Mouse (Mus musculus) erythroblast, adult 5-6 weeks (primary cell): ENCODE measurements around the gene Medag. TPM values are rescaled to one million over a fixed set of nuclear protein-coding genes. Genes with fewer than 3 reads are reported as not detected.

Source experiments
- ATAC-seq: replicated peaks from 2 replicates; pipeline ENCODE4 v1.8.0; 2016; ENCODE audit warnings: moderate number of reproducible peaks, mild to moderate bottlenecking, moderate TSS enrichment, inconsistent platforms; ENCODE audit not compliant: poor library complexity, low FRiP score, severe bottlenecking
- total RNA-seq, 2 experiments: library from RNA; stranded (forward) in 1 of 2; stranded (reverse) in 1 of 2; fragments of 150-400 nt in 1 of 2; fragments of 200-764, 138-1000 nt in 1 of 2; gene quantifications; 2 replicates each; pipeline versions ENCODE4 v1.2.3 to v1.2.4; 2015 to 2017; ENCODE audit warnings: low replicate concordance in 2 of 2

The Medag gene
- total RNA-seq, 2 experiments from 2014 or later = not detected

DNA sequence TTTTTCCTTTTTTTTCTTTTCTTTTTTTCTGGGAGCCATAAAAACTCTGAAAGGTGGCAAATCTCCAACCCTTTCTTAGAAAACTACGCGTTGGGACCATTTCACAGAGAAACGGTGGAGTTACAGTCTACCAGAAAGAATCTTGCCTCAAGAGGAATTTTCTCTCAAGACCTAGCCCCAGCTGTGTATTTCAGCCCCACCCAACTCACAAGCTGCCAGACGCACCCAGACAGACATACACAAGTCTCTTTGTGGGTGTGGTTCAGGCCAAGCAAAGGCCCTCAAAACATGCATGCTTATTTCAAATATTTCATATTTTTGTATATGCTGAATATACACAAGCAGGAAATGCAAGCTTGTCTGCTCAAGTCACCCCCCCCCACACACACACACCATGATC, 29.6 kb upstream of the Medag start:
- ATAC-seq = no peak

- no peak for ATAC-seq
Measured at GRCm38 (mm10) chr5:149382601-149383000, 28.9 kb upstream of the Medag start.

DNA sequence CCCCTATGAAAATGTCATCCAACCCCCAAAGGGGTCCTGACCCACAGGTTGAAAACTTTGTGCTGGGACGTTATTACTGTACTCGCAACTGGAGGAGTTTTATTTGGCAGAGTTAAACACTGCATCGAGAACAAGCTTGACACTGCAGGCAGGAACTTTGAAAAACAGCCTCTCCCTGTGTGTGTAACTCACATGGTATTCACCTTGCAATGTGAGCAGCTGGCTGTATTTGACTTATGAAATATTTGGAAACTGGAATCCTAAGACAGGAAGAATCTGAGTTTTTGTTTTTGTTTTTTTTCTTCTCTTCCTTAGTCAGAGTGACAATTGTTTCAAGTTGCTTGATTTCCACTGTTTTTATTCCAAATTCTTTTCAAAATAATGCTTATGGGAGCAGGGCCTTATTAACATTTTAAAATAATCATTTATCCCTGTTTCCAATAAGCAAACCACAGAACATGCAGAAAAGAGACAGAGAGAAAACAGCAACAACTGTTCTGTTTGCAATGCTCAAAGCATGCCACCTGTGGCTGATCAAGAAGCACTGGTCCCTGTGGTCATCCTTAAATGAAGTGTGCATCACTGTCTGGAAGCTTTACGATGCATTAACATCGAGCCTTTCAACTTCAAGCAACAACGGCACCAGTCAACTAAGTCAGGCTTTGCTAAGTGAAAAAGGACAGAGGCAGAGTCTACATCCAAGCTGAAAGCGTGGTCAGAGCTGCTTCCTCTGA, 26.2 kb upstream of the Medag start:
- ATAC-seq = no peak

GRCm38 (mm10) chr5:149386294-149386850, 25.2 kb upstream of the Medag start:
- ATAC-seq = no peak

DNA sequence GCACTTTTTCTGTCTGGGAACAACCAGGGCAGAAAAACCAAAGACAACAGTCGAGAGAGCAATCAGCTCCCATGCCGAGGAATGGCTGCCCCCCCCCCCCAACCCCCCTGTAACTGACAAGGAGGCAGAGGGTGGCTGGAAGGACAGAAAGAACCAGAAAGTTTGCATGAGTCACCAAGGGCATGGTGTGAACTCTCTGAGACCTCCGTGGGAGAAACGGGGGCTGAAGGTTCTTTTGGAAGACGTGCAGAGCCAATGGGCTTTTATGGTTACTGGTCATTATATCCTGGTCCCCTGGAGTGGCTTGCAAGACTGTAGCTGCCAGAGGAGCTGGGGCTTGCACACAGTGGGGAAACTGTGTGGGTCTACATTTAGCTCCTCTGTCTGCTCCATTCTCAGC, 22.6 kb upstream of the Medag start:
- no peak for ATAC-seq

DNA sequence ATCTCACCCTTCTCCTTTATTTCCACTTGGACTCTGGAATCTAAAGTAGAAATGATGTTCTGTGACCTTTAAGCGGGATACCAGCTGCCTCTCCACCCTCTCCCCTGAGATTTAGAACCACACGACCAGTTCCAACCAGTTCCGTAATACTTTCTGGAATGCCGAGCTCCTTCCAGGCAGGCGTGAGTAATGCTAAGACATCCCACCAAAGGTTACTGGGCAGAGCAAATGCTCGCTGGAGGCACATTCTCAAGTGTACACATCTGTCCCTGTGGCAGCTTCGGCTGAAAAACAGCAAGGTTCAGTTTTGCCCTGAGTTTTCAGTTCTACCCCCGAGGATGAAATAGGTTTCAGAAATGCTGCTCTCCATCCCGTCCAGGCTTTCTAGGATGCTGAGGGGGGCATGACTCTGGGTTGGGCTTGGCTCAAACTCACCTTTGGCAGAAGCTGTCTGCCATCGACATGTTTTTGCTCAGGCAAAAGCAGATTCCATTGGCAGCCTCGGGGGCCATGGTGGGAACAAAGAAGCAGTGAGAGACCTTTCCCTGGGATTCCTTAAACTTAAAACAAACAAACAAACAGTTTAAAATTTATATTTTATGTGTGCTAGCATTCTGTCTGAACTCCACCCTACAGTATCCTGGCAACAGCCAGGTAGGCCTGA, 21.9 kb upstream of the Medag start:
- ATAC-seq = no peak

DNA sequence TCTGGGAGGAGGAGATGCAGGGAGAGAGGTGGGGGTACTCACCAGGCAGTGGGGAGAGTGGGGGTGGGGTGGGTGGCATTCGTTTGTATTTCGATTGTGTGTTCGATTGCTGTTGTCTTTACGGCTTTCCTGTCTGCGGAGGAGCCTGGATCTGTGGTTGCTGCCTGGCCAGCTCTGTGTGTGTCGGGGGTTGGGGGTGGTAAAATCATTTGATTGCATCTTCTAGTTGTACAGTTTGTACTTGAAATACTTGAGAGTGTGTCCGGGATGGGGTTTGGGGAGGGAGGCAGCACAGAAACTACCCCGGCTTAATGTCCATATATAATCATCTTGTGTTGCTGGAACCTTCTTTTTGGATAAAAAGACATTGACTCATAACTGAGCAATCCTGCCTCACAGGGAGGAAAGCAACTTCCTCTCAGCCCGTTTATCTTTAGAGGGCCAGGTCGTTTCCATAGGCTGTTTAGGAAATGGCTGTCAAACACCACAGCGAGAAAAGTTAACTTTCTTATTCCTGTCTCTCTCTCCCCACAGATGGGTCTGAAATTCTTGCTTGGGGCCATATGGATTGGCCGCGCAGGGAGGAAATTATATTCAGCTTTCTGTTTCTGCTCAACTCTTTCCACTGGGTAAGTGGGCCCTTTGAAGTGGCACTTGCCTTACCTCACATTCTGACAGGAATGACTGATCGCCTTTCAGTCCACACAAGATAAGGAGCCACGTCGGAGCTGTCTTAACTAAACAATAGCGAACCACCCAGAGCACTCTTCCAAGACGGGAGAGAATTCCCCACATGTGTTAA, 19.8 kb upstream of the Medag start:
- no peak for ATAC-seq

- ATAC-seq = no peak
Measured at GRCm38 (mm10) chr5:149392420-149392988, 19.0 kb upstream of the Medag start.

DNA sequence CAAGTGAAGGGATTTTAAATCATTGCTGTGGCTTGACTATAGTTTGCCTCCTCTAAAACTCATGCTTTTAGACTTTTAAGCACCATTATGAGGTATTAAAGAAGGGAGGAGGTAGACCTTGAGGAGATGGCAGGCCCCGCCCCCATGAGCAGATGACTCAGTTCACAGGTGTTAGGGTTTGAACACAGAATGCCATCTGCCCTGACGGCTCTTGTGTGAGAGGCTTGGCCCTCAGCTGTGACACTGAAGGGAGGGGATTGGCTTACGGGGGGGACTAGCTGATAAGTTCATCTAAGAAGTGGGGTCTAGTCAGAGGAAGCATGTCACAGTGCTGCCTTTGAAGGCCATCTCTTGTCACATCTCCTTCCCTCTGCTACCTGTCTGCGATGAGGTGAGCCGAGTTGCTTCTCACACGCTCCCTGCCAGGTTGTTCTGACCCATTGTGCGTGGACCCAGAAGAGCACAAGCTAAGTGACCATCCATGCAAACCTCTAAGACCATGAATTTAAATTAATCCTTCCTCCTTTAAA, 10.0 kb upstream of the Medag start:
- ATAC-seq = no peak

DNA sequence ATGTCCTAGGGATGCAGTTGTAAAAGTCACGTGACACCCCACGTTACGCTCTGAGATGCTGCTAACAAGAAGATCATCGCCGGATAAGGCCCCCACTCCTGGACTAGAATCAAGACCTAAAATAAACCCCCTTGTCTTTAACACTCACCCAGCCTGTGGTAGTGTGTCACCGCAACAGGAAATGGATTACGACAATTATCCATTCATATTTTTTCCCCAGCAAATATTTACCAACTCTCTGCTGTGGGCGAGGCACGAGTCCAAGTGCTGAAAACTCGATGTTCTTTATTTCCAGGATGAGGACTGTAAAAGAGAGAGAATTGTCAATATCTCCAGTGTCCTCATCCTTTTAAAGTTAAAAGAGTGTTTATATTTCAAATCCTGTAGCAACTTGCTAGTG, 9.5 kb upstream of the Medag start:
- no peak for ATAC-seq

GRCm38 (mm10) chr5:149403386-149403785, 8.2 kb upstream of the Medag start:
- no peak for ATAC-seq

DNA sequence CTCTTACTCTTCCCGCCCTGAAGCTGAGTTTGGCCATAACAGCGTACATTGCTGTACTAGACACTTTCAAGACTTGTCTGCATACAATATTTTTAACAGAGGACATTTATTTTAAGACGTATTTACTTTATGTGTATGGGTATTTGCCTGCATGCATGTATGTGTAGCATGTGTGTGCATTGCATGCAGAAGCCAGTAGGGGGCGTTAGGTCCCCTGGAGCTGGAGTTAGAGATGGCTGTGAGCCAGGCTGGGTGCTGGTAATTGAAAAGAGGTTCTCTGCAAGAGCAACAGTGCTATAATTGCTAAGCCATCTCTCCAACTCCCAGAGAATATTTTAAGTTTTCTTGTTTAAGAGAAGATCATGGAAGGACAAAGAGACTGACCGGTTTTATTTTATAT, 6.8 kb upstream of the Medag start:
- ATAC-seq = no peak

DNA sequence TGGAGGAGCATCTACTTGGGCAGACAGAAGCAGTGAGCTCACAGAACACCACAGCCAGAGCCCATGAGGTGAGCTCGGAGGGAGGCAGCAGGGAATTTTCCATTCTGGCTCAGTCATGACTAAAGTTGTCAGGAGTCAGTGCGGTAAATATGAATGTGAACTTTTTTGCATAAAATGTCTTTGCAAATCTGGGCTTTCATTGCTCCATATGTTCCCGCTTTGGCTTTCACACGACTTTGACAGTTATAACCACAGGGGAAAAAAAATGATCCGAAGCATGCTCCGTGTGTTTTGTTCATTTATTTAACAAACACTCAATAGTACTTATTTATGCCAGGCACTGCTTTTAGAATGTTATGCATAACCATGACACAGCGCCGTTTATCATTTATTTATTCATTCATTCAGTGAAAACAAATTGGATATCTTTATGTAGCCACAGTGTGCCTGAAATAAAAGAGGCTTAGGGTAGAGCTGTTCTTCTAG, 4.7 kb upstream of the Medag start:
- ATAC-seq = no peak

GRCm38 (mm10) chr5:149409502-149409901, 2.0 kb upstream of the Medag start:
- ATAC-seq = no peak

DNA sequence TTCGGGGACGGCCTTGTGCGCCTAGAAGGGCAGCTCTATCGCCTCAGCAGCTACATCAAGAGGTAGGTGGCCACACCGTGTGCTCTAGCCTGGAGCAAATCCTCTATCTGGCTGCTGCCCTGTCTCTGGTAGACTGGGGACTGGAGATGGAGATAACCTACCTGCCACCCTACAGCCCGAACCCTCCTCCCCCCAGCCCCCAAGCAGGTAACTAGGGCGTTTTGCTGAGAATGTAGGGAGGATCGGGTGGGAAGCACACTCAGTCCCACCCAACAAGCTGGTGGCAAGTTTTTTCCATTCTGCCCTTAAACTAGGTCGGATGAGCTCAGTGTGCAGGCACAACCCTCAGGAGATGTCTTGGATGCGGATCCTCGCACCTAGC, 636 bp downstream of the Medag start:
- no peak for ATAC-seq

GRCm38 (mm10) chr5:149412671-149413070, 1.1 kb downstream of the Medag start:
- no peak for ATAC-seq

GRCm38 (mm10) chr5:149414369-149415167, 3.0 kb downstream of the Medag start:
- no peak for ATAC-seq

GRCm38 (mm10) chr5:149417381-149417780, 5.8 kb downstream of the Medag start:
- ATAC-seq = no peak

GRCm38 (mm10) chr5:149426525-149426924, 15.0 kb downstream of the Medag start:
- ATAC-seq = no peak
